Mouse (Mus musculus) gastrocnemius, postnatal 10 days (tissue): Measurements from ENCODE around the gene App. TPM values are rescaled to one million over a fixed set of nuclear protein-coding genes. Genes with fewer than 3 reads are reported as not detected.

Source experiments
- DNase-seq: peaks from one replicate; pipeline ENCODE4 v3.0.0; 2021; ENCODE audit warnings: mixed read lengths
- total RNA-seq, 2 experiments: library from RNA; stranded (reverse); gene quantifications; 2 replicates each; pipeline ENCODE4 v1.2.3; 2021

Gene App
- total RNA-seq, 2 experiments from 2014 or later = 188 to 221 TPM

GRCm38 (mm10) chr16:85075330-85075729, 98.2 kb downstream of the App start:
- no peak for DNase-seq

GRCm38 (mm10) chr16:85074889-85075288, 98.7 kb downstream of the App start:
- no peak for DNase-seq

- no peak for DNase-seq
Observed at GRCm38 (mm10) chr16:85072624-85073023, 100.9 kb downstream of the App start.

- DNase-seq = no peak
Observed at GRCm38 (mm10) chr16:85071791-85072190, 101.8 kb downstream of the App start.

- DNase-seq = no peak
Observed at GRCm38 (mm10) chr16:85071248-85071647, 102.3 kb downstream of the App start.

- no peak for DNase-seq
Observed at GRCm38 (mm10) chr16:85067254-85067893, 106.2 kb downstream of the App start.

- DNase-seq = no peak
Observed at GRCm38 (mm10) chr16:85066227-85066626, 107.3 kb downstream of the App start.

GRCm38 (mm10) chr16:85064800-85065199, 108.8 kb downstream of the App start:
- no peak for DNase-seq

- no peak for DNase-seq
Observed at GRCm38 (mm10) chr16:85062732-85063131, 110.8 kb downstream of the App start.

- DNase-seq = no peak
Observed at GRCm38 (mm10) chr16:85061725-85062124, 111.8 kb downstream of the App start.

GRCm38 (mm10) chr16:85058138-85058537, 115.4 kb downstream of the App start:
- DNase-seq = no peak

- no peak for DNase-seq
Observed at GRCm38 (mm10) chr16:85056212-85056611, 117.4 kb downstream of the App start.

- DNase-seq = no peak
Observed at GRCm38 (mm10) chr16:85053996-85054395, 119.6 kb downstream of the App start.

GRCm38 (mm10) chr16:85047310-85047709, 126.3 kb downstream of the App start:
- DNase-seq = no peak

- no peak for DNase-seq
Observed at GRCm38 (mm10) chr16:85041153-85041959, 132.2 kb downstream of the App start.

GRCm38 (mm10) chr16:85038731-85039130, 134.8 kb downstream of the App start:
- no peak for DNase-seq

GRCm38 (mm10) chr16:85037969-85038644, 135.5 kb downstream of the App start:
- no peak for DNase-seq

GRCm38 (mm10) chr16:85035815-85036214, 137.8 kb downstream of the App start:
- DNase-seq = no peak

- DNase-seq = no peak
Observed at GRCm38 (mm10) chr16:85033747-85034146, 139.8 kb downstream of the App start.

GRCm38 (mm10) chr16:85030810-85031209, 142.8 kb downstream of the App start:
- no peak for DNase-seq

- no peak for DNase-seq
Observed at GRCm38 (mm10) chr16:85028396-85028795, 145.2 kb downstream of the App start.

- DNase-seq = no peak
Observed at GRCm38 (mm10) chr16:85024706-85025105, 148.9 kb downstream of the App start.

GRCm38 (mm10) chr16:85023106-85023505, 150.5 kb downstream of the App start:
- no peak for DNase-seq
